Mouse (Mus musculus) E14TG2a.4 (cell line): ENCODE results near the gene Dtd2.
A peak's percentile ranks its signal among the peaks of the same experiment; 100 is the strongest.

Source experiments
- H3K27me3 ChIP-seq: 2 replicates; pipeline ENCODE4 v1.6.1; 2014; ENCODE audit warnings: low read length, control low read depth; ENCODE audit not compliant: insufficient read depth
- H3K36me3 ChIP-seq: 2 replicates; pipeline ENCODE4 v1.6.1; 2014; ENCODE audit warnings: low read length, control low read depth; ENCODE audit not compliant: insufficient read depth
- H3K4me1 ChIP-seq: replicated peaks from 2 replicates; pipeline ENCODE4 v1.6.1; 2014; ENCODE audit warnings: low read depth, low read length, control low read depth
- H3K4me3 ChIP-seq: replicated peaks from 2 replicates; pipeline ENCODE4 v1.5.1; 2014; ENCODE audit warnings: mild to moderate bottlenecking, low read length
- H3K9me3 ChIP-seq: 2 replicates; pipeline ENCODE4 v1.6.1; 2014; ENCODE audit warnings: low read length, control low read depth
- CTCF ChIP-seq: conservative IDR thresholded peaks from 2 replicates; pipeline ENCODE4 v1.5.1; 2014; ENCODE audit warnings: low read length
- NANOG ChIP-seq: IDR thresholded peaks from 2 replicates; pipeline ENCODE4 v1.6.1; 2014; ENCODE audit warnings: borderline replicate concordance, low read length, mixed read lengths
- POU5F1 ChIP-seq: IDR thresholded peaks from 2 replicates; pipeline ENCODE4 v1.6.1; 2014; ENCODE audit warnings: low read length, borderline replicate concordance

Gene Dtd2

GRCm38 (mm10) chr12:52005877-52006632 lies at the start of gene Dtd2:
Gene Dtd2, minus strand, starts transcription at chr12:52006501.
- Histone ChIP-seq H3K4me1 (0 out of 2 replicates have a peak, but pooled peaks cover 9% of the 10 kb centered on the region), H3K9me3 (peaks cover 11% of the 10 kb centered on the region), H3K27me3 (no peaks in the 10 kb centered on the region), H3K4me3 (peak within 1 kb of the TSS; percentile 85), H3K36me3 (peaks cover 16% of the 10 kb centered on the region)
- TF ChIP-seq POU5F1, result no peak

GRCm38 (mm10) chr12:52049324-52049723 lies 43.0 kb upstream of the Dtd2 start:
- Histone ChIP-seq H3K27me3 (no peaks in the 10 kb centered on the region), H3K4me1 (no peaks in the 10 kb centered on the region), H3K36me3 (no peaks in the 10 kb centered on the region), H3K9me3 (peaks cover 4% of the 10 kb centered on the region; the same call in 1 of the 2 replicates), H3K4me3 (no peak overlapping the region)
- no peak for TF ChIP-seq NANOG
- TF ChIP-seq CTCF, result no peak
- no peak for TF ChIP-seq POU5F1

- no peak for TF ChIP-seq POU5F1
- no peak for TF ChIP-seq CTCF
- TF ChIP-seq NANOG, result no peak
- H3K27me3 ChIP-seq, result no peaks in the 10 kb centered on the region
- no peaks in the 10 kb centered on the region for H3K4me1 ChIP-seq
- H3K36me3 ChIP-seq, result no peaks in the 10 kb centered on the region
- no peak overlapping the region for H3K4me3 ChIP-seq
- H3K9me3 ChIP-seq, result peaks cover 4% of the 10 kb centered on the region; the same call in 1 of the 2 replicates
Measured at GRCm38 (mm10) chr12:52046371-52046770, 40.1 kb upstream of the Dtd2 start.

- Histone ChIP-seq H3K27me3 (no peaks in the 10 kb centered on the region), H3K36me3 (no peaks in the 10 kb centered on the region), H3K9me3 (no peaks in the 10 kb centered on the region), H3K4me3 (no peak overlapping the region), H3K4me1 (no peaks in the 10 kb centered on the region)
- TF ChIP-seq CTCF, result no peak
- TF ChIP-seq POU5F1, result no peak
- TF ChIP-seq NANOG, result no peak
Measured at GRCm38 (mm10) chr12:52042818-52043336, 36.6 kb upstream of the Dtd2 start.

- Histone ChIP-seq H3K4me1 (no peaks in the 10 kb centered on the region), H3K9me3 (no peaks in the 10 kb centered on the region), H3K36me3 (no peaks in the 10 kb centered on the region), H3K27me3 (no peaks in the 10 kb centered on the region), H3K4me3 (no peak overlapping the region)
- TF ChIP-seq CTCF (peak; percentile 35), POU5F1 (no peak)
Measured at GRCm38 (mm10) chr12:52038352-52038751, 32.1 kb upstream of the Dtd2 start.

GRCm38 (mm10) chr12:52034956-52035355 lies 28.7 kb upstream of the Dtd2 start:
- Histone ChIP-seq H3K36me3 (no peaks in the 10 kb centered on the region), H3K4me1 (no peaks in the 10 kb centered on the region), H3K9me3 (no peaks in the 10 kb centered on the region), H3K27me3 (no peaks in the 10 kb centered on the region), H3K4me3 (no peak overlapping the region)
- TF ChIP-seq NANOG (no peak), CTCF (no peak), POU5F1 (no peak)

- Histone ChIP-seq H3K9me3 (no peaks in the 10 kb centered on the region), H3K27me3 (no peaks in the 10 kb centered on the region), H3K36me3 (no peaks in the 10 kb centered on the region), H3K4me1 (no peaks in the 10 kb centered on the region), H3K4me3 (no peak overlapping the region)
- TF ChIP-seq CTCF (no peak), POU5F1 (no peak), NANOG (no peak)
Measured at GRCm38 (mm10) chr12:52032276-52032675, 26.0 kb upstream of the Dtd2 start.

GRCm38 (mm10) chr12:52027963-52028362 lies 21.7 kb upstream of the Dtd2 start, which contains the start of gene Gpr33:
Gene Gpr33, minus strand, starts transcription at chr12:52028063.
- H3K9me3 ChIP-seq, result no peaks in the 10 kb centered on the region
- no peaks in the 10 kb centered on the region for H3K36me3 ChIP-seq
- H3K4me3 ChIP-seq, result no peak within 1 kb of the TSS
- TF ChIP-seq POU5F1, result no peak
- TF ChIP-seq NANOG, result no peak
- TF ChIP-seq CTCF, result no peak
- no peaks in the 10 kb centered on the region for H3K4me1 ChIP-seq
- no peaks in the 10 kb centered on the region for H3K27me3 ChIP-seq

GRCm38 (mm10) chr12:52014494-52015029 lies 8.3 kb upstream of the Dtd2 start:
- TF ChIP-seq CTCF (no peak), POU5F1 (no peak), NANOG (no peak)
- Histone ChIP-seq H3K36me3 (no peaks in the 10 kb centered on the region), H3K4me1 (no peaks in the 10 kb centered on the region), H3K4me3 (no peak overlapping the region), H3K27me3 (no peaks in the 10 kb centered on the region), H3K9me3 (no peaks in the 10 kb centered on the region)

GRCm38 (mm10) chr12:52014044-52014443 lies 7.7 kb upstream of the Dtd2 start:
- Histone ChIP-seq H3K4me1 (no peaks in the 10 kb centered on the region), H3K4me3 (no peak overlapping the region), H3K9me3 (no peaks in the 10 kb centered on the region), H3K36me3 (no peaks in the 10 kb centered on the region), H3K27me3 (no peaks in the 10 kb centered on the region)
- TF ChIP-seq CTCF (no peak), POU5F1 (no peak), NANOG (no peak)
